Mouse (Mus musculus): ENCODE results near the gene Zfyve1. TPM values are rescaled to one million over a fixed set of nuclear protein-coding genes. Genes with fewer than 3 reads are reported as not detected.

Gene Zfyve1
- polyA plus RNA-seq, 1 experiment from 2014 or later: 9.9 TPM

- Histone ChIP-seq H3K9ac (ENCODE audit: low read depth, low read length) (no peak overlapping the region), H3K27ac (ENCODE audit: low read length) (peak overlapping the region; percentile 37), H3K4me1 (ENCODE audit: control insufficient read depth, low read depth, low read length) (peaks cover 14% of the 10 kb centered on the region), H3K9me3 (replicated peaks; ENCODE audit: control insufficient read depth, low read length) (no peaks in the 10 kb centered on the region), H3K4me2 (ENCODE audit: low read depth, low read length) (no peak overlapping the region), H3K36me3 (ENCODE audit: control insufficient read depth, insufficient read depth) (peaks cover 18% of the 10 kb centered on the region), H3K4me3 (ENCODE audit: low read depth, low read length) (no peak overlapping the region), H3K27me3 (ENCODE audit: control insufficient read depth, insufficient read depth, low read depth, low read length) (no peaks in the 10 kb centered on the region)
- 79% methylated on average over 8 of the region's 8 CpGs for WGBS (ENCODE audit: insufficient replicate concordance)
- ATAC-seq (ENCODE audit: low read depth): no peak
Measured at GRCm38 (mm10) chr12:83591754-83592501, 5.1 kb downstream of the Zfyve1 start.

GRCm38 (mm10) chr12:83586628-83587027 is 10.4 kb downstream of the Zfyve1 start:
- Histone ChIP-seq H3K27me3 (ENCODE audit: control insufficient read depth, insufficient read depth, low read depth, low read length) (no peaks in the 10 kb centered on the region), H3K4me3 (ENCODE audit: low read depth, low read length) (no peak overlapping the region), H3K27ac (ENCODE audit: low read length) (no peak overlapping the region), H3K9me3 (replicated peaks; ENCODE audit: control insufficient read depth, low read length) (no peaks in the 10 kb centered on the region), H3K4me1 (ENCODE audit: control insufficient read depth, low read depth, low read length) (peaks cover 6% of the 10 kb centered on the region), H3K9ac (ENCODE audit: low read depth, low read length) (no peak overlapping the region), H3K4me2 (ENCODE audit: low read depth, low read length) (no peak overlapping the region), H3K36me3 (ENCODE audit: control insufficient read depth, insufficient read depth) (peaks cover 13% of the 10 kb centered on the region)
- 82% methylated on average over 5 of the region's 5 CpGs for WGBS (ENCODE audit: insufficient replicate concordance)
- ATAC-seq (ENCODE audit: low read depth): no peak

- H3K9ac ChIP-seq (ENCODE audit: low read depth, low read length): no peak overlapping the region
- H3K27ac ChIP-seq (ENCODE audit: low read length): no peak overlapping the region
- ATAC-seq (ENCODE audit: low read depth): no peak
- H3K4me2 ChIP-seq (ENCODE audit: low read depth, low read length): no peak overlapping the region
- H3K4me1 ChIP-seq (ENCODE audit: control insufficient read depth, low read depth, low read length): peaks cover 34% of the 10 kb centered on the region
- 85% methylated on average over 4 of the region's 4 CpGs for WGBS (ENCODE audit: insufficient replicate concordance)
- H3K9me3 ChIP-seq (replicated peaks; ENCODE audit: control insufficient read depth, low read length): no peaks in the 10 kb centered on the region
- peaks cover 2% of the 10 kb centered on the region for H3K36me3 ChIP-seq (ENCODE audit: control insufficient read depth, insufficient read depth)
- no peak overlapping the region for H3K4me3 ChIP-seq (ENCODE audit: low read depth, low read length)
- H3K27me3 ChIP-seq (ENCODE audit: control insufficient read depth, insufficient read depth, low read depth, low read length): no peaks in the 10 kb centered on the region
Measured at GRCm38 (mm10) chr12:83582747-83583146, 14.3 kb downstream of the Zfyve1 start.

- Histone ChIP-seq H3K36me3 (ENCODE audit: control insufficient read depth, insufficient read depth) (peaks cover 6% of the 10 kb centered on the region; the same call in 1 of the 2 replicates), H3K27me3 (ENCODE audit: control insufficient read depth, insufficient read depth, low read depth, low read length) (no peaks in the 10 kb centered on the region), H3K4me2 (ENCODE audit: low read depth, low read length) (no peak overlapping the region), H3K9me3 (replicated peaks; ENCODE audit: control insufficient read depth, low read length) (no peaks in the 10 kb centered on the region), H3K4me1 (ENCODE audit: control insufficient read depth, low read depth, low read length) (peaks cover 38% of the 10 kb centered on the region), H3K4me3 (ENCODE audit: low read depth, low read length) (no peak overlapping the region), H3K9ac (ENCODE audit: low read depth, low read length) (no peak overlapping the region), H3K27ac (ENCODE audit: low read length) (0 out of 2 replicates have a peak overlapping the region, but pooled peaks have one; percentile 4)
- 72% methylated on average over 4 of the region's 4 CpGs for WGBS (ENCODE audit: insufficient replicate concordance)
- ATAC-seq (ENCODE audit: low read depth): no peak
Measured at GRCm38 (mm10) chr12:83582106-83582505, 14.9 kb downstream of the Zfyve1 start.

- H3K4me3 ChIP-seq (ENCODE audit: low read depth, low read length): no peak overlapping the region
- H3K4me2 ChIP-seq (ENCODE audit: low read depth, low read length): no peak overlapping the region
- H3K27ac ChIP-seq (ENCODE audit: low read length): peak overlapping the region; percentile 97
- H3K36me3 ChIP-seq (ENCODE audit: control insufficient read depth, insufficient read depth): peaks cover 12% of the 10 kb centered on the region
- H3K9ac ChIP-seq (ENCODE audit: low read depth, low read length): peak overlapping the region; percentile 33; the same call in 1 of the 2 replicates
- H3K9me3 ChIP-seq (replicated peaks; ENCODE audit: control insufficient read depth, low read length): no peaks in the 10 kb centered on the region
- WGBS (ENCODE audit: insufficient replicate concordance): 81% methylated on average over 3 of the region's 3 CpGs
- H3K27me3 ChIP-seq (ENCODE audit: control insufficient read depth, insufficient read depth, low read depth, low read length): no peaks in the 10 kb centered on the region
- ATAC-seq (ENCODE audit: low read depth): no peak
- peaks cover 38% of the 10 kb centered on the region for H3K4me1 ChIP-seq (ENCODE audit: control insufficient read depth, low read depth, low read length)
Measured at GRCm38 (mm10) chr12:83580283-83580682, 16.7 kb downstream of the Zfyve1 start.

- Histone ChIP-seq H3K9ac (ENCODE audit: low read depth, low read length) (peak overlapping the region; percentile 60), H3K4me2 (ENCODE audit: low read depth, low read length) (peak overlapping the region; percentile 59), H3K4me3 (ENCODE audit: low read depth, low read length) (peak overlapping the region; percentile 12), H3K27me3 (ENCODE audit: control insufficient read depth, insufficient read depth, low read depth, low read length) (no peaks in the 10 kb centered on the region), H3K9me3 (replicated peaks; ENCODE audit: control insufficient read depth, low read length) (no peaks in the 10 kb centered on the region), H3K4me1 (ENCODE audit: control insufficient read depth, low read depth, low read length) (peaks cover 38% of the 10 kb centered on the region), H3K27ac (ENCODE audit: low read length) (peak overlapping the region; percentile 97), H3K36me3 (ENCODE audit: control insufficient read depth, insufficient read depth) (peaks cover 18% of the 10 kb centered on the region)
- WGBS (ENCODE audit: insufficient replicate concordance): 13% methylated on average over 3 of the region's 3 CpGs
- ATAC-seq (ENCODE audit: low read depth): peak; percentile 98
Measured at GRCm38 (mm10) chr12:83578896-83579569, 18.0 kb downstream of the Zfyve1 start.

GRCm38 (mm10) chr12:83578356-83578755 is 18.7 kb downstream of the Zfyve1 start:
- H3K36me3 ChIP-seq (ENCODE audit: control insufficient read depth, insufficient read depth): peaks cover 20% of the 10 kb centered on the region
- H3K4me1 ChIP-seq (ENCODE audit: control insufficient read depth, low read depth, low read length): peaks cover 38% of the 10 kb centered on the region
- no peaks in the 10 kb centered on the region for H3K27me3 ChIP-seq (ENCODE audit: control insufficient read depth, insufficient read depth, low read depth, low read length)
- 55% methylated on average over 2 of the region's 2 CpGs for WGBS (ENCODE audit: insufficient replicate concordance)
- H3K9ac ChIP-seq (ENCODE audit: low read depth, low read length): peak overlapping the region; percentile 60
- peak overlapping the region; percentile 97 for H3K27ac ChIP-seq (ENCODE audit: low read length)
- H3K4me3 ChIP-seq (ENCODE audit: low read depth, low read length): no peak overlapping the region; the same call in 1 of the 2 replicates
- H3K4me2 ChIP-seq (ENCODE audit: low read depth, low read length): peak overlapping the region; percentile 59
- no peak for ATAC-seq (ENCODE audit: low read depth)
- no peaks in the 10 kb centered on the region for H3K9me3 ChIP-seq (replicated peaks; ENCODE audit: control insufficient read depth, low read length)

- Histone ChIP-seq H3K4me2 (ENCODE audit: low read depth, low read length) (no peak overlapping the region), H3K9ac (ENCODE audit: low read depth, low read length) (no peak overlapping the region), H3K4me1 (ENCODE audit: control insufficient read depth, low read depth, low read length) (peaks cover 38% of the 10 kb centered on the region)
Measured at GRCm38 (mm10) chr12:83577445-83577844, 19.6 kb downstream of the Zfyve1 start.

GRCm38 (mm10) chr12:83572717-83573116 is 24.3 kb downstream of the Zfyve1 start:
- H3K27ac ChIP-seq (ENCODE audit: low read length): no peak overlapping the region
- ATAC-seq (ENCODE audit: low read depth): no peak
- no peaks in the 10 kb centered on the region for H3K9me3 ChIP-seq (replicated peaks; ENCODE audit: control insufficient read depth, low read length)
- 77% methylated on average over 5 of the region's 5 CpGs for WGBS (ENCODE audit: insufficient replicate concordance)
- no peak overlapping the region for H3K9ac ChIP-seq (ENCODE audit: low read depth, low read length)
- no peaks in the 10 kb centered on the region for H3K27me3 ChIP-seq (ENCODE audit: control insufficient read depth, insufficient read depth, low read depth, low read length)
- no peak overlapping the region for H3K4me2 ChIP-seq (ENCODE audit: low read depth, low read length)
- no peak overlapping the region for H3K4me3 ChIP-seq (ENCODE audit: low read depth, low read length)
- peaks cover 3% of the 10 kb centered on the region for H3K4me1 ChIP-seq (ENCODE audit: control insufficient read depth, low read depth, low read length)
- H3K36me3 ChIP-seq (ENCODE audit: control insufficient read depth, insufficient read depth): peaks cover 37% of the 10 kb centered on the region

More at GRCm38 (mm10) chr12:83577445-83577844, 19.6 kb downstream of the Zfyve1 start:
- Histone ChIP-seq H3K9me3 (replicated peaks; ENCODE audit: control insufficient read depth, low read length) (no peaks in the 10 kb centered on the region), H3K27me3 (ENCODE audit: control insufficient read depth, insufficient read depth, low read depth, low read length) (no peaks in the 10 kb centered on the region), H3K4me3 (ENCODE audit: low read depth, low read length) (no peak overlapping the region), H3K36me3 (ENCODE audit: control insufficient read depth, insufficient read depth) (peaks cover 22% of the 10 kb centered on the region), H3K27ac (ENCODE audit: low read length) (0 out of 2 replicates have a peak overlapping the region, but pooled peaks have one; percentile 97)
- 93% methylated on average over 5 of the region's 5 CpGs for WGBS (ENCODE audit: insufficient replicate concordance)
- ATAC-seq (ENCODE audit: low read depth): no peak

Measured in liver, embryonic 16.5 days (tissue).